Mouse (Mus musculus): Measurements from ENCODE around the gene Adra1d.

DNA sequence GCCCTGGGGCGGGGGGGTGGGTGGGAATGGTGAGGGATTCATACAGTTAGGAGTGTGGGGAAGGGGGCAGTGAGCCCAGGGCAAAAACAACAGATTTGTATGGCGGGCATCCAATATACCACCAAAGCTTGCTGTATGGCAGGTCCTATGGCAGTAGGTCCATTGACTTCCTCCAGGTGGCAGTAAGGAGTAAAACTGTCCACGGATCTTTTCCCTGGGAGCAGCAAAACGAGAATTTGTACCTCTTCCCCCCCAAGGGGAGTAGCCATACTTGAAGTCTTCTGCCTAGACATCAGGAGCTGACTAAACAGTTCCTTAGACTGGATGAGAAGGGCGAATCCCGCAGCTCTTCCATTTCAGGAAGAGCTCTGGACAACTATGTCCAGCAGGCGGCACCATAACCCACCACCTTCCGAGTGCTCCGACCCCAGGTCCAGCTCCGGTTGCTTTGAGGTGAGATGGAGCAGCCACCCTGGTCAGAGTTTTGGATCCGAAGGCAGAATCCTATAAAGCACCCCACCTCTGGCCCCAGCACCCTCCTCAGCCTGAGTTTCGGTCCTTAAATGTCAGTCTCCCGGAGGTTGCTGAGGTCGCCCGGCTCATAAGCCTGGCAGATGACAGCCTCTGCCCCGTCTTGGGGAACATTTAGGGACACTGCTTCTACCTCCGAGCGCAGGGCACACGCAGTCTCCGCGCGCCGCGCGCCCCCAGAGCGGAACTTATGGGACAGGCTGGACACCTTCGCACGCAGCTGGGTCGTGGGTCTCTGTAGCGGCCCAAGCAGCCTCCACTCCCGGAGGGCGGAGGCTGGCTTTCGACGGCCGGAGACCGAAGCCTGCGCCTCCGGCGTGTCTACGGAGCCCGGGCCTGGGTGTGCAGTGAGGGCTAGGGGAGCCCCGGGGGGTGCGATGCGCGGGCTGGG lies 16.4 kb downstream of the Adra1d start:
- TF ChIP-seq POLR2A (IDR thresholded peaks at IDR 0.05; ENCODE audit: extremely low read depth, insufficient read depth, low read length) (no peak), CTCF (IDR thresholded peaks at IDR 0.05; ENCODE audit: extremely low read depth, insufficient read depth, low read length) (peak; percentile 39; the same call in 1 of the 2 replicates)
